Mouse (Mus musculus) midbrain, embryonic 10.5 days (tissue): ENCODE results near the gene S1pr3. TPM values are rescaled to one million over a fixed set of nuclear protein-coding genes. Genes with fewer than 3 reads are reported as not detected.

Source experiments
- polyA plus RNA-seq: library from polyadenylated mRNA; unstranded; fragments of >200 nt; fragmentation: Nextera tagmentation; extraction: Ambion mirVana; gene quantifications from 2 replicates; pipeline ENCODE4 v1.2.1, GENCODE M21; 2016

The S1pr3 gene
- polyA plus RNA-seq, 1 experiment from 2014 or later, result 47.5 TPM

Other genes with a start within 250 kb of the S1pr3 start
- gene Nxnl2, start 237.6 kb upstream of the S1pr3 start, polyA plus RNA-seq, result 0.30 and 0.70 TPM in 2 replicates
- gene Shc3, start 160.8 kb downstream of the S1pr3 start, polyA plus RNA-seq, result 2.8 and 3.6 TPM in 2 replicates
- gene Cks2, start 236.6 kb downstream of the S1pr3 start, polyA plus RNA-seq, result 362 and 427 TPM in 2 replicates
- gene Secisbp2, start 243.1 kb downstream of the S1pr3 start, polyA plus RNA-seq, result 32.0 and 35.8 TPM in 2 replicates